Mouse (Mus musculus): ENCODE data around the gene Tnfrsf11a. TPM values are rescaled to one million over a fixed set of nuclear protein-coding genes. Genes with fewer than 3 reads are reported as not detected.

The Tnfrsf11a gene
- total RNA-seq, 2 experiments from 2014 or later, result 7.9 to 8.7 TPM

DNA sequence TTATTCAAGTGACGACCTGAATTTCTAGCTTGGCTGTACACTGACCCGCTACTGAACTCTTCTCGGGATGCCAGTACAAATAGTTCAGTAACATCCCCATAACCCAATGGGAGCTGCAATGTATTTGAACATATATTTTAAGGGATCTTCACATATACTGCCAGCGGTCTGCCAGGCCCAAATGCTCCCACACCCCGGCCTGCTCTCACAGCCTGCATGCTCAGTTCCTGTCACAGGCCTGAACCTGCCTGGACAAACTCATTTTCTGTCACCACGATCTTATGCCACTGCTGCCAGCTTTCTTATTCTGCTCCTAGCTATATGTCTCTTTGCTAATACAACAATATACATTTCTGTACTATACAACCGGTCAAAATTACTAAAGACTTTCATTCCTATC lies 100.9 kb downstream of the Tnfrsf11a start:
- no peak for DNase-seq (ENCODE audit: low spot score in 2 of 2)
- intact Hi-C loops (cut with DNase I), result no loop called here

DNA sequence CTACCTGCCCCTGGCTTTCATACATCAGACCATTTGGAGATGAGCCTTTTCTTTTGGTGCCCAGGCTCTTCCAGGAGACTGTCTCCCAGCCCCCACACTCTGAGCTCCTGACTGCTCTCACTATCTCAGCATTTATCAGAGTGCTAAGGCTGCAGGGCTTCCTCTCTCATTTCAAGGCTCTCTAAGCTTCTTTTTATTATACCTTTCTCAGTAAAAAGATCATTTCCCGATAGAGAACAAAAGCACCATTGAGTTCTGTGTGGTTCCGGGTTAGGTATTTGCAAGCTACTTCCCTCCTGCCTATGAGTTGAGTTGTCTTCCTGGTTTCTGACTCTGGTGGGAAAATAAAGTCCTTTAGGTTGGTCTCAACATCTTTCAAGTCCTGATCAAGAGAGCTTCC lies 103.0 kb downstream of the Tnfrsf11a start:
- no peak for DNase-seq (ENCODE audit: low spot score in 2 of 2)
- intact Hi-C loops (cut with DNase I), result no loop called here

- no peak for DNase-seq (ENCODE audit: low spot score in 2 of 2)
- intact Hi-C loops (cut with DNase I), result loop anchor here (5.0 kb wide), 1 partner anchor 512 kb away; no protein-coding TSS in a partner anchor
Measured at GRCm38 (mm10) chr1:105885101-105885500, 104.6 kb downstream of the Tnfrsf11a start.

- intact Hi-C loops (cut with DNase I), result loop anchor here (5.0 kb wide), 1 partner anchor 512 kb away; no protein-coding TSS in a partner anchor
Measured at GRCm38 (mm10) chr1:105885575-105885974, 105.1 kb downstream of the Tnfrsf11a start.

DNA sequence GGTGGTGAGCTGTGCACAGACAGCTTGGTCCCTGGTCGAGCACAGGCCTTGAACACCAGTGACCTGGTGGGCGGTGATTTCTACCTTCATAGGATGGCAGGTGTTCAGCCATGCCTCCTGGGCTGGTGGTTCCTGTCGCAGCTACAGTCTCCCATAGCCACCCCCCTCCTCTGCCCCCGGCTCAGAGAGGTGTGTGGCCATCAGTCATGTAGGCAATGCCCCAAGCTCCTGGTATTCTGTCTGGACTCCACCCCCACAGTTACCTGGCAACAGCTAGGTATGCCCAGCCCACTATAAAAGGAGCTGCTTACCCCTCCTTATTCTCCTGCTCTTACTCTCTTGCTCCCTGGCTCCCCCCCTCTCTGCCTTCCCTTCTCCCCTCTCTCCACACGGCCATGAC lies 105.8 kb downstream of the Tnfrsf11a start:
- DNase-seq (ENCODE audit: low spot score in 2 of 2), result no peak
- intact Hi-C loops (cut with DNase I), result loop anchor here (5.0 kb wide), 1 partner anchor 511 kb away; no protein-coding TSS in a partner anchor

More at GRCm38 (mm10) chr1:105885575-105885974, 105.1 kb downstream of the Tnfrsf11a start:
- no peak for DNase-seq (ENCODE audit: low spot score in 2 of 2)

DNA sequence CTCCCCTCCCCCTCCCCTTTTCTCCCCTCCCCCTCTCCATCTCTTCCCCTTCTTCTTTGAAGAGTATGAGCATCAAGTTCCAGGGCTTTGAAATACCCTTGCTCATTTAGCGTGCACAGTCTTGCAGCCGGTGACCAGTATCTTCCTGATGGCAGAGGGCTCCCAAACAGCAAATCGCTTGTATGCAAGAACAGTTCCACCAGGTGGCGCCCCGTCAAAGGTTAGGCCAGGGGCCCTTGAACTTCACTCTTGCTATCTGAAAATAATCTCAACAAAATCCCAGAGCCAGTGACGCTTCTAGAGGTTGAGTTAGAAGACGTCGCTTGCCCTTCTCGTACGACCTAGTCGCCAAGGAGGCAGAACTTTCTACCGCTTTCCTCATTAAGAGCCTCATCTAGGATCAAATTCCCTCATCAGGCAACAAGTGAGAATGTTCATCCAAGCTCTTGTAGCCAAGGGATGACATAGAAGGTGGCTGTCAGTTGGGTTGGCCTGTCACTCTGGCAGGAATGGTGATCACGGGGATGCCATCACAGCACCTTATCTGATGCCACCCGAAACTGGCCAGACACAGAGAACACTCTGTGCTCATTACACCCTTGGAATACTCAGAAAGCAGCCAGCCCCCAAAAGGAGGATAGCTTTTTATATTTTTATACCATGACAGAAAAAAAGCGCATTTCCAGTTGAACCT lies 110.7 kb downstream of the Tnfrsf11a start:
- DNase-seq (ENCODE audit: low spot score in 2 of 2), result peak; percentile 70 to 75
- intact Hi-C loops (cut with DNase I), result loop anchor here (1.0 kb wide), 2 partner anchors 100 to 145 kb away; no protein-coding TSS in a partner anchor

DNA sequence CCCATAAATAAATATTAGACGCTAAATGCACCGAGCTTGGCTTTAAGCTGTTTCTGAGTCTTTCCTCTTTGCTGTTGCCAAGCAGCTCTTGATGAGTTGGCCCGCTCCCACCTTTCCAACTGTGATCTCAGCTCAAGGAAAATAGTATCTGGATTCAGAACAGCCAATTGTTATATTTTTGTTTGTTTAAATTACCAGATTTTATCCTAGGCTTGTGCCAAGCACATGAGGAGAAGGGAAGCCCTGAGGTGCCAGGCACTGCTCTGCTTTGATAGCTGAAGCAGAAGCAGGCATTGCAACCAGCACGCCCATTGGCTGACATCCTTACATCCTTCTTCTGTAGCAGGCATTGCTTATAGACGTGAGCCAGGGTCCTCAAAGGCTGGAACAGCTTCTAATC lies 114.5 kb downstream of the Tnfrsf11a start:
- no peak for DNase-seq (ENCODE audit: low spot score in 2 of 2)
- intact Hi-C loops (cut with DNase I), result no loop called here

Other genes with a start within 250 kb of the Tnfrsf11a start
- 10 to 100 TPM; 17.8 to 19.2 TPM for gene Pign, start 117.0 kb upstream of the Tnfrsf11a start, total RNA-seq (2021)
- 100 to 1,000 TPM in 1 of 2 experiments, 10 to 100 TPM in 1; 88.2 to 109 TPM for gene Relch, start 116.9 kb upstream of the Tnfrsf11a start, total RNA-seq (2021)
- 10 to 100 TPM; 24.3 to 24.4 TPM for gene Zcchc2, start 209.7 kb downstream of the Tnfrsf11a start, total RNA-seq (2021)